Mouse (Mus musculus) bone marrow, adult 2 months (tissue): ENCODE results near the gene Olfr648.

Experiments
- CTCF ChIP-seq: fragments of 200-500 bp; IDR thresholded peaks from 2 replicates; pipeline ENCODE4 v1.5.1; 2011; ENCODE audit warnings: low read length, control low read depth; ENCODE audit not compliant: control insufficient read depth, insufficient read depth
- POLR2A ChIP-seq: fragments of 200-500 bp; IDR thresholded peaks from 2 replicates; pipeline ENCODE4 v1.6.1; 2011; ENCODE audit warnings: low read depth, mild to moderate bottlenecking, control low read depth, low read length, borderline replicate concordance; ENCODE audit not compliant: control insufficient read depth

DNA sequence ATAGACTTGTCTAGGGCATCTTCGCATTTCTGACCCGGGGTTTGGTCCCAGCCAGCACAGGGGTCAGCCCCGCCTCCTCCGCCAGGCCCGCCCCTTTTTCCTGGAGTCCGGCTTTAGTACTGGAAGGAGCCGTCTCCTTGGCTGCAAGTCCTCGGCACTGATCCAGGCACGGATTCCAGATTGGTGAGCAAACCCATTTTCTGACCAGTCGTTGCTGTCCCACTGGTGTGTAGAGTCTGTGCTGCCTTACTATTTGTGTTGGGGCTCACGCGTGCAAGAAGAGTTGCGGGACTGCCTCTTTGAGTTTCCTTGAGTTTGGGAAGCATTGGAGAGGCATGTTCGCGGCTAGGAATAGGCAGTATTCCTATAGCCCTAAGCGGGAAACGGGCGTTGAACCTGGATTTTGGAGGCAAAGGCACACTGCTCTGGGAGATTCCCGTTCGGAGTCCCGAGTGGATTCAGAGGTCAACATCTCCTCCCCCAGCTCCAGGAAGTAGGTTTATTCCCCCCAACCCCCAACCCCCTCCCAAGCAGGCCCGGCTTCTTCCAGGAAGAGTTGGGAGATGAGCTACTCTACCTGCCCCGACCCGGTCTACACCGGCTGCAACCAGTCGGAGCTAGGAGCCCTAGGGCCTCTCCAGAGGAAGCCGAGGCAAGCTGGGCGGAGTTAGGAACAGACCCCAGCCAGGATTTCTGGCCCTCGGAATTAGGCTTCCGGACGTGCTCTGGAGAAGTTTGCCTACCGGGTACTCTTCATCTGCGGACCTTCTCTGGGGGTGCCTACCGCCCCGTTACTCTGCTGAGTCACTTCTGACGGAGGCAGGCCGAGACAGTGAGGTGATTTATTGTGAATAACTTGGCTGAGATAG, 35.7 kb upstream of the Olfr648 start, which contains the start of gene Trim6:
- TF ChIP-seq CTCF = no peak
- TF ChIP-seq POLR2A = no peak
